Mouse (Mus musculus) embryo, embryonic 10 days (tissue): ENCODE results near the gene Cmpk1.
"Not testable (repeated sequence)": the region's sequence is repeated elsewhere in the genome, so short reads cannot be mapped to it uniquely, and the experiment has no call there.

ENCODE experiments used
- DNase-seq: peaks from one replicate; pipeline ENCODE4 v3.0.0-alpha.2; 2015; ENCODE audit warnings: low spot score

The Cmpk1 gene

DNA sequence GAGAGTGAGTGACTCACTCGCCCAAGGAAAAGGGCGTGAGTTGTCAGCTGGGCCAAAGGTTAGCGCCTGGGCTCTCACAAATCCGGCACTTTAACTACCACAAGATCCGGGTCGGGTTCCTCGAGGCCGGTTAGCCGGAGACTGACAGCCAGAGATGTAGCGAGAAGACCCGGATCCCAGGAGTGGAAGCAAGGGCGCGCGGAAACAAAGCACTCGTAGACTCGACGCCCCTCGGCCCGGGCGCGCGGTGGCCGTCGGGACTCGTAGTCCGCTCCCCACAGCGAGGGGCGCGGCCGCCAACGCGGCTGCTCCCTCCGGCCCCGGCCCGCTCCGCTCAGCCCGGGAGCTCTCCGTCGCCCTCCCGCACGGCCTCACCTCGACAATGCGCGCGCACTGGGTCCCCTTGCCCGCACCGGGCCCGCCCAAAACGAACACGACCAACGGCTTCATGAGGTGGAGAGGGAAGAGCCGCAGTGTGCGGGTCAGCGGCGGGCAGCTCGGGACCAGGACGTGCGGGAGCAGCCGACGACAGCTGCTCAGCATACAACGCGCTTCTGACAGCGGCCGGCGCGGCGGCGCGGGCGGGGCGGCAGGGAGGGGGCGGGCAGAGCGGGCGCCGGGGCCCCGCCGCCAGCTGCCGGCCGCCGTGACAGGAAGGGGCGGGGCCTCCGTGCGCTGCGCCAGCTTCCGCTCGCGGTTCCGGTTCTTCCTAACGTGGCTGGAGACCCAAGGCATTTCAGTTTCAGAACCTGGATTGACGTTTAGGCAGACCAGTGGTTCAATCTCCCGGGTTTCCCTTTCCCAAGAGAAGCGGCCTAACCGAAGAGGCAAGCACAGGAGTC, at the start of gene Cmpk1:
Gene Cmpk1 (minus strand): TSS at position 651 of the 842 bp plus-strand sequence.
- DNase-seq: peak; percentile 90

DNA sequence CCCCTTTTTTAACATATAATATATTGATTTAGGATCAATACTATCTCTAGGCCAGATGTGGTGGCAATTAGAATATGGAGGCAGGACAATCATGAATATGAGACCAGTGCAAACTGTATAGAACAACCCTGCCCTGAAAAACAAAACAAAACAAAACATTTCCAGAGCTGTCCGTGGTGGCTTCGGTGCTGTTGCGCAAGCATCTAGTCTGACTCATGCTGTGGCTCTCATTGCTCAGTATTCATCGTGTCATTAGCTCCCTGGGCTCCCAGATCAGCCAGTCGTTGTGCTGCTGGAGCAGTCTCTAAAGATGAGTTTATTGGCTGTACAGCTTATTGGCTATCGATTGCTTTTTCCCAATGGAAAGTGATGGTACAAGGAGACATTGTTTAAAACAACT, 48.0 kb upstream of the Cmpk1 start:
- no peak for DNase-seq

DNA sequence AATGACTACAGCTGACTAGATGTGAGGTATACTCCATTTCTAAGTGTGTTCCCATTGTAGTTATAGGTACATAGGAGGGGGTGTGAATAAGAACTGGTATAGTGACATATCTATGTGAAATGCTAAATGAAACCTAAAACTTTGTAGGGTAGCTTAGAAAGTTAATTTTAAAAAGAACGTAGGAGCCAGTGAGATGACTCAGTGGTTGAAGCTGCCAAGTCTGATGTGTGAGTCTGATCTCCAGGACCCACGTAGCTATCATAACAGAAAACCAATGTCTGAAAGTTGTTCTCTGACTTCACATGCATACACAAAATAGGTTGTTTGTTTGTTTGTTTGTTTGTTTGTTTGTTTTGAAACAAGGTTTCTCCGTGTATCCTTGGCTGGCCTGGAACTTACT, 33.0 kb upstream of the Cmpk1 start:
- no peak for DNase-seq

DNA sequence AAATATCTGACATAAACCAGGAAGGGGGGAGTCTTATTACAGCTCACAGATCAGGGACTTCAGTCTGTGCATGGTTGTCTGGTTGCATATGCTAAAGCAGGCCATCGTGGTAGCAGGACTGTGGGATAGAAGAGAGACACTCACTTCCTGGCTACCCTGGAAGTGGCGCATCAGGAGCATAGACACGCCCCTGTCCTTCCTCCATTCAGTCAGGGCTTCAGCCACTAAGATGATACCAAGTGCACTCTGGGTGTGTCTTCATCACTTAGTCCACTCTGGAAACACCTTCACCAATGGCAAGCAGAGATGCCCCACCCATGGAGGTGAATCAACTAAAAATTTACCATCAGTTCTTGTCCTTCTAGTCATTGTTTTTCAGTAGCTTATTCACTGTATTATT, 27.2 kb upstream of the Cmpk1 start:
- DNase-seq: no peak

DNA sequence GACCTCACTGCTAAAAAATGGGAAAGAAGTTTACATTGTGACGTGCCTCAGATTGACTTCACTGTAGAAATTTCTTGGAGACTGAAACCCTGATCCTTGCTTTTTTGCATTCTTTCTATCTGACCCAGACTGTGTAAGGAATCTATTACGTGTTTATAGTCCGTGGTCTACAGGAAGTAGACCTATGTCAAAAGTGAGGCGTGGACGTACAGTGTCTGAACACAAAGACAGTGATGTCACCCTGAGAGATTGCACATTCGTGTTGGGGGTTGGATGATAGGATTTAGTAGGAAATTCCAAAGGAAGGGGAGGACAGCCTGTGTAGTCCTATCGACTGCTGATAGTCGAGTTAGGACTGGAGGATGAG, 13.4 kb upstream of the Cmpk1 start:
- DNase-seq: peak; percentile 71

DNA sequence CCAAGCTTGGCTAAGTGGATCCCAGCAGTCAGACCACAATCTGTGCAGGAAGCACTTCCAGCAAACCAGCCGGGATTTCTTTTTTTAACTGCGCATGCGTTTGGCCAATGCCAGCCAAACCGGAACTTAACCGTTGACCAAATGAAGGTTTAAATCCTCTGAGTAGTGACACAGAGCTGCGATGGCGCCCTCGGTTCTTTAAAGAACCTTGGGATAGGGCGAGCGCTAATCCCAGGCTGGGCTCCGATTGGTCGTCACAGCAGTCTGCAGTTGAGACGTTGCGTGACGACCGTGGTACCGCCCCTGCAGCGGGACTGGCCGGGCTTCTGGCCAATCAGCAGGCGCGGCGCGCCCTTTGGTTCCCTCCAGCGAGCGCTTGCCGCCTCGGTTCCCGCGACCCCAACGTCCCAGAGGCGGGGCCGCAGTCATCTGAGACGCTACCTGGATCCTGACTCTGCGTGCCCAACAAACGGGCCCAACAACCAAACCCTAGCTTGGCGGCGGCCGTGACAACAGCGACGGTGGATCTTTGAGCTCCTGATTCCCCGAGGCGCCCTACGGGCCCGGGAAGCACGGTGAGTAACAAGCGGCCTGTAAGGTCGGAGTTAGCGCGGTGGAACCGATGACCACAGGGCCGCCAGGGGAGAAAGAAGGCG, 12.9 kb upstream of the Cmpk1 start, which contains the start of gene Stil:
Gene Stil (plus strand): TSS at position 387 of the 656 bp plus-strand sequence.
- DNase-seq: peak; percentile 99

DNA sequence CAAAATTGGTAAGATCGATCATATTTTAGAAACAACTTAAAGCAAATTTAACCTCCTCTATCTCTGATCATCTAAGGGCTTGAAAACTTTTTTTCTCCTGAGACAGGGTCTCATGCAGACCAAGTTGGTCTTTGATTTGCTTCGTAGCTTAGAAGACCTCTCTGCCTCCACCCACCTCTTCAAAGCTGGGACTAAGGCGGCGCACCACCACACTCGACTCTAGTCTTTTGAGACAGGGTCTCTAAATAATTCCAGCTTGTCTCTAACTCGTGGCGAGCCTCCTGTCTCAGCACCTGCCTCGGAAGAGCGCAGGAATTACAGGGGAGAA, 12.4 kb upstream of the Cmpk1 start:
- no peak for DNase-seq

DNA sequence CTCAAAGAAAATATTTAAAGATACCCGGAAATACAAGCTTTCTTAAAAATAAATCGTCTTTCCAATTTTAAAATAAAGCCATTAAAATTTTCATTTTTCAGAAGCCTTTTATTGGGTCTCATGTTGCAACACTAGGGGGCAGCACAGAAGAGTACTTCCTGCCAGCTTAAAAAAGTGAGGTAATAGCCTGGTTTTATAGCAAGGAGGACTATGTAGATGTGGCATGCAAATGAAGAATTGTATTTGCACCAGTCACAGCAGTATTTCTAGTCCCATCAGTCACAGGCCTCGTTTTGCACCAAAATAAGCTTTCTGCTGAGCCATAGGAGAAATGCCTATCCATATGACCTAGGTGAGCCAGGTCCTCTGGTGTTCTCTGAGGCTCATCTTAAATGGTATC, 10.0 kb upstream of the Cmpk1 start:
- peak; percentile 23 for DNase-seq

DNA sequence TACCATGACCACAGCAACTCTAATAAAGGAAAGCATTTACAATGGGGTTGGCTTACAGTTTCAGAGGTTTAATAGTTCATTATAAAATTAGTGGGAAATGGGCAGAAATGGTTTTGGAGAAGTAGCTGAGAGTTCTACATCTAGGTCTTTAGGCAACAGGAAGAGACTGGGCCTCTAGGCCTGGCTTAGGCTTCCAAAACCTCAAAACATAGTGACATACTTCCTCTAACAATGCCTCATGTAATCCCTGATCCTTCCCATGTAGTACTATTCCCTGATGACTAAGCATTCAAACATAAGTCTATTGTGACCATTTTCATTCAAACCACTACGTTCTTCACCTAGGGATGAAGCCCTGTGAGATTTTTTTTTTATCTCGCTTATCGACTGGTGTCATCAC, 7.2 kb upstream of the Cmpk1 start:
- no peak for DNase-seq

DNA sequence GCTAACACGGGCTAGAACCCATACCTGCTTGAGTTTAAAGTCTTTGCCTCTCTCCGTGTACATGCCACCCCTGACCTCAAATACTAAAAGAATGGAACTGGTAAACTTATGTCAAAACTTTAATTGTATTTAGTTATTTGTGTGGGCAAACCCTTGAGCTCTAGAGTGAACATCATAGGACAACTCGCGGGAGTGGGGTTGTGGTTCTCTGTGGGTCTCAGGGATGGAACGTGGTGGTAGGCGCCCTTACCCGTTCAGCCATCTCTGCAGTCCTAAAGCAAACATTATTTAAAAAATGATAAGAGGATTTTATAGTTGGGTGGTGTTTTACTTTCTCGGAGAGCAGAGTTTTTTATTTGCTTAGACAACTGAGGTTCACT, 840 bp downstream of the Cmpk1 start:
- DNase-seq: peak; percentile 27

DNA sequence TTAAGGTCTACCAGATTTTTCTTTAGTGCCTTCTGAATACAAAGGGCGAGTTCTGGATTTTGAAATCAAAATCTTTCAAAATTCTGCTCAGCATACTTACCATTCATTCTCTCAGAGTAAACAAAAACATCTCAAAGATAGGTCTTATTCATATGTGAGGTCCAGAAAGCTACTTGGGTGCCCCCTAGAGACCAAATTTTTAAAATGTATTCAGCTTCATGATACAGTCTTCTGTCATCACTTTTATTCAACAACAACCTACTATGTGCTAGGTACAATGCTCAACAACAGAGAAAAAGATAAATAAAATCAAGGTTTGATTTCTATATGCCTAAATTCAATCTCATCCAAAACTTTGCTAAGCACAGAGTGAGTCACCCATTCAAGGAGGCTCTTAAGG, 4.0 kb downstream of the Cmpk1 start:
- DNase-seq: no peak

DNA sequence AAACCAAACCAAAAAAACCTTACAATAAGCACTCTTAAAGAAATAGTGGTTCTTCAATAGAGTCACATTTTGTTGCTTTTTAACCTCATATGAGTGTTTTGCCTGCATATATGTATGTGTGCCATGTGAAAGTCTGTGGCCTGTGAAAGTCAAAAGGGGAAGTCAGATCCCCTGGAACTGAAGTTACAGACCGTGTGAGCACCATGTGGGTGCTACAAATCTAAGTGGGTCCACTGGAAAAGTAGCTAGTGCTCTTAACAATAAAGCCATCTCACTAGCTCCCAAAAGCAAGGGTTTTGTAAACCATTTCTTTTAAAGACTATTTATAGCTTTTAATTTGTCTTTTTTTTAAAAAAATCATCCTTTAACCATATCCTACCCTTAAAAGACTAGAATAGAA, 4.4 kb downstream of the Cmpk1 start:
- DNase-seq: no peak

DNA sequence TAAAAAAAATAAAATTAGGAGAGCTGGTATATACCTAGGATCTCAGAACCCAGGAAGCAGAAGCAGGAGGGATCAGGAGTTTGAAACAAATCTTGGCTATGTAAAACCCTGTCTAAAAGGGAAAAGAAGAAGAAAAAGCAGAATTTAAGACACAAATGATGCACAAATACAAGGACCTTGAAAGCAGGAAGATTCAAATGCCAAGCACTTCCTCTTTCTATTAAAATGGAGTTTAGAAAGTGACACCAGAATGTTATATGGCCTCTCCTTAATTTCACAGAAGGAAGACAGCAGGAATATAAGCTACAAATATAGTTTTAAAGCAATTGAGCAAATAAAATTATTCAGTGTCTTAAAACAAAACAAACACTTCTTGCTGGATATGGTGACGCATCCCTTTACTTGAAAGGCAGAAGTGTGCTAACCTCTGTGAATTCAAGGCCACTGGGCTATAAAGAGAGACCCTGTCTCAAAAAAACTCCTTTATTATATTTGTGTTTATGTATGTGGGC, 13.8 kb downstream of the Cmpk1 start:
- no peak for DNase-seq

DNA sequence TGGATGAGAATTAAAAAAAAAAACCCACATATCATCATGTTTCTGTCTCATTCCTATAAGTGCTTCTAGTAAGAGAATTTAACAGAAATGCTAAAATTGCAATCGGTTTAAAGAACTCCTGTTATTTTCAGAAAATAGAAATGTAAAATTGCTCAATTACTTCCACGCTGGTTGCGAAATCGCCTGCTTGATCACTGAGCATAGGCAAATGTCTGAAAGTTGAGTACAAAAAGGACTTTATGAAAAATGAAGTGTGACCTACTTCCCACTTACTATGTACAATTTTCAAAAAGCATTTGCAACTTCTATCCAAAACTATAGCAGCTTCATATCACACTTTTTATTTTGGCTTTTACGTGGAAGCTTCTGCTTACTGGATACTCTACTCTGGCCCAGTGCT, 16.3 kb downstream of the Cmpk1 start:
- DNase-seq: no peak

DNA sequence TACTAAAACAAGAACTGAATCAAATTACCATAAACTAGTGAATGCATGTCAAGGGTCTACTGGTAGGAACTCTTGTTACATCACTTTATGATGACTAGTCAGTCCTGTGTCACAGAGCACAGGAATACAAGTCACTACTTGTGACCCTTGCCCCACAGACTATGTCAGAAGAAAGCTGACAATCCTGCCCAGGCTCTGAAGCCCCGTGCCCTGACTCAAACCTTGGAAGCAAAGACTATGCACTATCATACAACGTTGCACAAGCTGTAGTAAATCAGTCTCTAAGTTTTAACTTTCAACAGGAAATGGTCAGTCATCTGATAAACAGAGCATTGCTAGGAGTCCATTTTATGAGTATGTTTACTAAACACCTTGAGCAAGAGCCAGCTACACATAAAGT, 26.2 kb downstream of the Cmpk1 start:
- not testable (repeated sequence) for DNase-seq

DNA sequence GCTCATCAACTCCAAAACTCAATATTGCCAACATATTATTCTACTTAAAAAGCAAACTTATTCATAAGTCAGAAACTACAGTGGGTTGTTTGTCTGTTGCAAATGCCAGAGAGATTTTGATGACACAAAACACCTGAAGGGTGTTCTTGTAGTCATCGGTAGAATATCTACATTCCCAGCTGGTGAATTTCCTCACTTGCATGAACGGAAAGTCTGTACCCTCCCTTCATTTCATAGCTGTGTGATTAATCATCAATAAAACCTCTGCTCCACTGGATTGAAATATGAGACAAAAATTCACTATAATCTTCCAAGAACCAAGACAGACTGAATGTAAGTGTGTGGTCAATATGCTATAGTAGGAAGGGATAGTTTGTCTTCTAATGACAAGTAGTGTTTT, 27.5 kb downstream of the Cmpk1 start:
- no peak for DNase-seq

DNA sequence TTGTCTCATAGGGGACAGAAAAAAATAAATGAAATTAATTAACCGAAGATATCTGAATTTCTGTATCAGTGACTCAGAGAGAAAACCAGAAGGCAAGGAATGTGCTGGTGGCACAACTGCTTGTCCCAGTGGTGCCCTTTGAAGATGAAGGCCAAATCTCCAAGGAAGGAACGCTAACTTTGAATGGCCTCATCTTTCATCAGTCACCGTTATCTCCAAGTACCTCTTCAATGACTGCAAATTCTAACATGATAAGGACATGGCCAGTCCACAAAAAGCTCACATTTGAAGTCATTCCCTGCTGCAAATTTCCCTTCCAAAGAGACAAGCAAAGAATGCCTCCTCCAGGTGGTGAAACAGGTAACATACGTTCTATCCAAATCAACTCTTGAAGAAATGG, 28.3 kb downstream of the Cmpk1 start:
- no peak for DNase-seq

DNA sequence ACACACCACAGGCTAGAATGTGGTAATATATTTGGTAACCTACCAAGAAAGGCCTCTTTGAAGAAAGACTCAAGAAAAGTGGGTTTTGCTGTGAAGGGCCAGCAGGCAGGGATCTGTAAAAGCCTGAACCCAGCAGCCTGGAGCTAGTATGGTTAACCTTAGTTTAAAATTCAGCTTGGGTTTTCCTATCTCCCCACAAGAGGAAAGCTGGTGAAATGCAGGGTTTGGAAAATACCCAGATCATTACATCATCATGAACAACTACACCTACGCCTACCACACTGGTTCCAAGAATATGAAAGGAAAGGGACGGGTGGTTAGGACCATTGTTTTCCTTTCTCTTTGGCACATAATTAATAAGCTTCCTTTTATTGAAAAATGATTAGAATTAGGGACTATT, 28.8 kb downstream of the Cmpk1 start:
- no peak for DNase-seq

DNA sequence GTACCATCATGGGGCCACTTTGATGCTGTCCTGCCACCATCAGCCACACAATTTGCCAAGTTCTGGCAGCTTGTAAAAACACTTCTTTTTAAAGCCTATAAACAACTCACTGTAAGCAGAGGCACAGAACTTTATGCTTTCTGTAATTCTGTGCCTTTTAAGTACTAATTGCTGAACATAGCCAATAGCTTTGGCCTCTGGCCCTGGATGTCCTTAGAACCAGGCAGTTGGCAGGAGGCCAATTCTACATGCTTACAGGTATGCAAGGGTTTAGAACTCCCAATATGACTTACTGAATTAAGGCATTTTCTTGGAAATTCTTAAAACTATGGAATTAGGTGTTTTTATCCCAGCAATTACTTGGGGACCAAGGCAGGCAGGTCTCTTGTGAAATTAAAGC, 29.6 kb downstream of the Cmpk1 start:
- no peak for DNase-seq

DNA sequence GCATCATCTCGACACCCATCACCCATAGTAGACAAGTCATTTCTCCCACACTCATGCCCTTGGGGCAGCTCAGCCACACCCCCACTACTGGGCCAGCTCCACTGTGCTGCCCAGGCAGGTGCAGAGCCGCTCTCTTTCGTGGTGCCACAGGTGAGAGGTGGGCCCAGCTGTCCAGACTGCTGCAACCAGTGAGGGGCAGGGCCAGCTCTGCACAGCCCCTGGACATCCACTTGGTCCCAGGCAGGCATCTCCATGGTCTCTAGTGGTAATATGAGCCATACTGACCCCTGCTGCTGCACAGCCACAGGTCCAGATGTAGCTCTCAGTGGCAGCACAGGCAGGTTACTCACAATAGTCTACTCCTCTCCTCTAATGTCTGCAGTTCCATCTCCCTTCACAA, 33.9 kb downstream of the Cmpk1 start:
- no peak for DNase-seq

DNA sequence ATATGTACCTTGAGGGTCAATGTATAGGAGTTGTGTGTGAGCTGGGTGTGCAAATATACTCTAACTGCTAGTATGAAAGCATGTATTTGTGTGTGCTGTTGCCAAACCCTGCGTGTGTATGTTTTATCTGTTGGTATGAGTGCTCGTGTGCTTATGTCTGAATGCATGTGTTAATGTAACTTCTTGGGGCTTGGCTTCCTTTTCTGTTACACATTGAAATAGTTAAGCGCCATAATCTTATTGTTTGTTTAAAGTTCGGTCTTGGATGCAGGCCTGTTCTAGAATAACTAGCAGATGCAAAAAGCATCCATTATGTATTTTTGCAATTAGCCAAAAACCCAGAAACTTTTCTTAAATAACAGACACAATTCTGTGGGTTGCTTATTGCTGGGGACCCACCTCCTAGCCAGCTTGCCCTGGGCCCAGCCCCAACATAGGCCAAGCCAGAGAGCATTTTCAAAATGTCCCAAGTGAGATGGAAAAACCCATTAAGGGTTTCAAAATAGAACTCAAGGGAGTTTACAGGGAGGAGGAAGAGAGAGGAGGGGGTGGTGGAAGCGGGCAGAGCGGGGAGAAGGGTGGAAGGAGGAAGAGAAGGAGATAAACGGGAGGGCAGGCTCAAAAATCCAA, 39.1 kb downstream of the Cmpk1 start:
- no peak for DNase-seq

DNA sequence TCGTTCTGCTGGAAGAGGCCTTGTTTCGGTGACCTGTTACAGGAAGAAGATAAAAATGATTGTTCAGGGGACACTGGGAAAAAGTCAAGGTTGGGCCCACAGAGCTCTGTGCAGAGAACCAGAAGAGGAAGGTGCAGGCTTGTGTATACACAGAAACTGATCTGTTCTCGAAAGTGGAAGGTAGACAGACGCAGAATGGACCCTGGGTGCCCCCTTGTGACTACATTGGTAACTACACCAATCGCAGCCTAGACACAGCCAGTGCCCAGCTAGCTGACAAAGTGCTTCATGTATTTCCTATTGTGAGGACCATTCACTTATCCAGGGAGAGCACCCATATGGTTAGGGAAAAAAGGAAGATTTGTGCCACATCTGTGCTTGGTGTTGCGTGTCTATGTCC, 39.6 kb downstream of the Cmpk1 start:
- DNase-seq: peak; percentile 84

DNA sequence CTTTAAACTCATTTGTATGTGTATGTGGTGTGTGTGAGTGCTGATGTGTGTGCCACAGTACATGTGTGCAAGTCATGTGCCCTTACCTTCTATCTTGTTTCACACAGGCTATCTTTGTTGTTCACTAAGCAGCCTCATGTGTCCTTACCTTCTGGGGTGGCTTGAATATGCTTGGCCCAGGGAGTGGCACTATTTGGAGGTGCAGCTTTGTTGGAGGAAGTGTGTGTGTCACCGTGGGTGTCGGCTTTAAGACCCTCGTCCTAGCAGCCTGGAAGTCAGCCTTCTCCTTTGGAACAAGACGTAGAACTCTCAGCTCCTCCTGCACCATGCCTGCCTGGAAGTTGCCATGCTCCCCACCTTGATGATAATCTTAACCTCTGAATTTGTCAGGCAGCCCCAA, 40.6 kb downstream of the Cmpk1 start:
- DNase-seq: no peak
